Mouse (Mus musculus): ENCODE measurements around the gene Sspn. TPM values are rescaled to one million over a fixed set of nuclear protein-coding genes. Genes with fewer than 3 reads are reported as not detected.
A peak's percentile ranks its signal among the peaks of the same experiment; 100 is the strongest.

Sspn gene
- polyA plus RNA-seq, 1 experiment: not detected

- H3K27ac ChIP-seq (ENCODE audit: insufficient read depth, low read depth, low read length): no peak overlapping the region
- H3K4me1 ChIP-seq (ENCODE audit: control insufficient read depth, insufficient read depth, low read length): no peaks in the 10 kb centered on the region; the same call in 1 of the 2 replicates
- no peak for TF ChIP-seq CTCF (IDR thresholded peaks at IDR 0.05; ENCODE audit: insufficient read depth, low read depth, low read length)
- no peak for TF ChIP-seq POLR2A (IDR thresholded peaks at IDR 0.05; ENCODE audit: insufficient read depth, low read depth, low read length)
- H3K4me3 ChIP-seq (ENCODE audit: insufficient read depth, low read depth, low read length): no peak overlapping the region
- 92% methylated on average over 3 of the region's 3 CpGs for WGBS
These were observed 12.0 kb downstream of the Sspn start for GRCm38 (mm10) chr6:145943414-145943813.

- no peak for TF ChIP-seq POLR2A (IDR thresholded peaks at IDR 0.05; ENCODE audit: insufficient read depth, low read depth, low read length)
- TF ChIP-seq CTCF (IDR thresholded peaks at IDR 0.05; ENCODE audit: insufficient read depth, low read depth, low read length): no peak
- Histone ChIP-seq H3K4me3 (ENCODE audit: insufficient read depth, low read depth, low read length) (no peak overlapping the region), H3K27ac (ENCODE audit: insufficient read depth, low read depth, low read length) (no peak overlapping the region), H3K4me1 (ENCODE audit: control insufficient read depth, insufficient read depth, low read length) (no peaks in the 10 kb centered on the region; the same call in 1 of the 2 replicates)
- 89% methylated on average over 11 of the region's 11 CpGs for WGBS
These were observed 14.4 kb downstream of the Sspn start for GRCm38 (mm10) chr6:145945700-145946344.

- Histone ChIP-seq H3K4me1 (ENCODE audit: control insufficient read depth, insufficient read depth, low read length) (no peaks in the 10 kb centered on the region), H3K27ac (ENCODE audit: insufficient read depth, low read depth, low read length) (no peak overlapping the region), H3K4me3 (ENCODE audit: insufficient read depth, low read depth, low read length) (no peak overlapping the region)
- 78% methylated on average over 4 of the region's 4 CpGs for WGBS
- TF ChIP-seq CTCF (IDR thresholded peaks at IDR 0.05; ENCODE audit: insufficient read depth, low read depth, low read length): no peak
- no peak for TF ChIP-seq POLR2A (IDR thresholded peaks at IDR 0.05; ENCODE audit: insufficient read depth, low read depth, low read length)
These were observed 17.6 kb downstream of the Sspn start for GRCm38 (mm10) chr6:145949049-145949448.

GRCm38 (mm10) chr6:145950626-145951025, 19.2 kb downstream of the Sspn start:
- 93% methylated on average over 5 of the region's 5 CpGs for WGBS
- H3K27ac ChIP-seq (ENCODE audit: insufficient read depth, low read depth, low read length): no peak overlapping the region

GRCm38 (mm10) chr6:145952594-145952993, 21.2 kb downstream of the Sspn start:
- 82% methylated on average over 3 of the region's 3 CpGs for WGBS
- peaks cover 3% of the 10 kb centered on the region for H3K4me1 ChIP-seq (ENCODE audit: control insufficient read depth, insufficient read depth, low read length)
- no peak overlapping the region for H3K4me3 ChIP-seq (ENCODE audit: insufficient read depth, low read depth, low read length)
- TF ChIP-seq CTCF (IDR thresholded peaks at IDR 0.05; ENCODE audit: insufficient read depth, low read depth, low read length): no peak
- TF ChIP-seq POLR2A (IDR thresholded peaks at IDR 0.05; ENCODE audit: insufficient read depth, low read depth, low read length): no peak
- no peak overlapping the region for H3K27ac ChIP-seq (ENCODE audit: insufficient read depth, low read depth, low read length)

More at GRCm38 (mm10) chr6:145950626-145951025, 19.2 kb downstream of the Sspn start:
- H3K4me3 ChIP-seq (ENCODE audit: insufficient read depth, low read depth, low read length): no peak overlapping the region
- TF ChIP-seq POLR2A (IDR thresholded peaks at IDR 0.05; ENCODE audit: insufficient read depth, low read depth, low read length) (no peak), CTCF (IDR thresholded peaks at IDR 0.05; ENCODE audit: insufficient read depth, low read depth, low read length) (no peak)
- H3K4me1 ChIP-seq (ENCODE audit: control insufficient read depth, insufficient read depth, low read length): no peaks in the 10 kb centered on the region

GRCm38 (mm10) chr6:145953121-145953896, 21.9 kb downstream of the Sspn start:
- WGBS: 73% methylated on average over 13 of the region's 13 CpGs
- H3K27ac ChIP-seq (ENCODE audit: insufficient read depth, low read depth, low read length): no peak overlapping the region
- peaks cover 10% of the 10 kb centered on the region for H3K4me1 ChIP-seq (ENCODE audit: control insufficient read depth, insufficient read depth, low read length)
- TF ChIP-seq POLR2A (IDR thresholded peaks at IDR 0.05; ENCODE audit: insufficient read depth, low read depth, low read length): no peak
- TF ChIP-seq CTCF (IDR thresholded peaks at IDR 0.05; ENCODE audit: insufficient read depth, low read depth, low read length): no peak
- H3K4me3 ChIP-seq (ENCODE audit: insufficient read depth, low read depth, low read length): no peak overlapping the region

- Histone ChIP-seq H3K4me1 (ENCODE audit: control insufficient read depth, insufficient read depth, low read length) (peaks cover 16% of the 10 kb centered on the region), H3K27ac (ENCODE audit: insufficient read depth, low read depth, low read length) (no peak overlapping the region), H3K4me3 (ENCODE audit: insufficient read depth, low read depth, low read length) (no peak overlapping the region)
- WGBS: 94% methylated on average over 6 of the region's 6 CpGs
- TF ChIP-seq POLR2A (IDR thresholded peaks at IDR 0.05; ENCODE audit: insufficient read depth, low read depth, low read length) (no peak), CTCF (IDR thresholded peaks at IDR 0.05; ENCODE audit: insufficient read depth, low read depth, low read length) (no peak)
These were observed 26.1 kb downstream of the Sspn start for GRCm38 (mm10) chr6:145957427-145957965.

- peak overlapping the region; percentile 5; the same call in 1 of the 2 replicates for H3K27ac ChIP-seq (ENCODE audit: insufficient read depth, low read depth, low read length)
- WGBS: 20% methylated on average over 5 of the region's 5 CpGs
- TF ChIP-seq CTCF (IDR thresholded peaks at IDR 0.05; ENCODE audit: insufficient read depth, low read depth, low read length): no peak
- TF ChIP-seq POLR2A (IDR thresholded peaks at IDR 0.05; ENCODE audit: insufficient read depth, low read depth, low read length): no peak
These were observed 26.6 kb downstream of the Sspn start for GRCm38 (mm10) chr6:145958070-145958469.

GRCm38 (mm10) chr6:145961047-145961446, 29.6 kb downstream of the Sspn start:
- Histone ChIP-seq H3K4me3 (ENCODE audit: insufficient read depth, low read depth, low read length) (no peak overlapping the region), H3K27ac (ENCODE audit: insufficient read depth, low read depth, low read length) (no peak overlapping the region), H3K4me1 (ENCODE audit: control insufficient read depth, insufficient read depth, low read length) (peaks cover 16% of the 10 kb centered on the region)
- no peak for TF ChIP-seq POLR2A (IDR thresholded peaks at IDR 0.05; ENCODE audit: insufficient read depth, low read depth, low read length)
- no peak for TF ChIP-seq CTCF (IDR thresholded peaks at IDR 0.05; ENCODE audit: insufficient read depth, low read depth, low read length)
- 80% methylated on average over 8 of the region's 8 CpGs for WGBS

More at GRCm38 (mm10) chr6:145958070-145958469, 26.6 kb downstream of the Sspn start:
- peaks cover 16% of the 10 kb centered on the region for H3K4me1 ChIP-seq (ENCODE audit: control insufficient read depth, insufficient read depth, low read length)
- no peak overlapping the region for H3K4me3 ChIP-seq (ENCODE audit: insufficient read depth, low read depth, low read length)
